Mouse (Mus musculus) cerebellum, postnatal 25 days (tissue): Measurements from ENCODE around the gene Rnf187.

ENCODE experiments used
- DNase-seq, 2 experiments: peaks; one replicate each; pipeline ENCODE4 v3.0.0; 2021; ENCODE audit warnings: mixed read lengths in 2 of 2

Gene Rnf187

GRCm38 (mm10) chr11:58938322-58939087 is at the start of gene Rnf187:
Gene Rnf187, minus strand, starts transcription at chr11:58938916.
- DNase-seq, result peak; percentile 97

- DNase-seq, result no peak
These were observed 46.7 kb upstream of the Rnf187 start for GRCm38 (mm10) chr11:58985299-58985917.

- DNase-seq, result no peak
These were observed 45.9 kb upstream of the Rnf187 start for GRCm38 (mm10) chr11:58984657-58985056.

- no peak for DNase-seq
These were observed 45.1 kb upstream of the Rnf187 start for GRCm38 (mm10) chr11:58983691-58984341.

GRCm38 (mm10) chr11:58982471-58983097 is 43.9 kb upstream of the Rnf187 start:
- no peak for DNase-seq

- DNase-seq, result peak in 1 of 2 experiments; percentile 38
These were observed 43.1 kb upstream of the Rnf187 start for GRCm38 (mm10) chr11:58981541-58982447.

GRCm38 (mm10) chr11:58980381-58980990 is 41.8 kb upstream of the Rnf187 start:
- peak in 1 of 2 experiments; percentile 50 for DNase-seq

GRCm38 (mm10) chr11:58979661-58980060 is 40.9 kb upstream of the Rnf187 start:
- no peak for DNase-seq

- no peak for DNase-seq
These were observed 40.5 kb upstream of the Rnf187 start for GRCm38 (mm10) chr11:58979183-58979582.

GRCm38 (mm10) chr11:58978706-58979030 is 40.0 kb upstream of the Rnf187 start:
- DNase-seq, result no peak

- DNase-seq, result peak; percentile 75 to 76
These were observed 39.5 kb upstream of the Rnf187 start, which contains the start of gene Trim11 for GRCm38 (mm10) chr11:58978027-58978705. Gene Trim11, plus strand, starts transcription at chr11:58978093.

- DNase-seq, result no peak
These were observed 38.9 kb upstream of the Rnf187 start for GRCm38 (mm10) chr11:58977607-58978026.

GRCm38 (mm10) chr11:58977150-58977549 is 38.4 kb upstream of the Rnf187 start:
- DNase-seq, result peak in 1 of 2 experiments; percentile 52

GRCm38 (mm10) chr11:58974414-58974813 is 35.7 kb upstream of the Rnf187 start:
- no peak for DNase-seq

- DNase-seq, result no peak
These were observed 33.1 kb upstream of the Rnf187 start for GRCm38 (mm10) chr11:58971796-58972195.

- DNase-seq, result no peak
These were observed 32.3 kb upstream of the Rnf187 start for GRCm38 (mm10) chr11:58970831-58971530.

GRCm38 (mm10) chr11:58969659-58970058 is 30.9 kb upstream of the Rnf187 start:
- DNase-seq, result no peak

GRCm38 (mm10) chr11:58969027-58969426 is 30.3 kb upstream of the Rnf187 start:
- no peak for DNase-seq

GRCm38 (mm10) chr11:58968551-58968950 is 29.8 kb upstream of the Rnf187 start:
- DNase-seq, result no peak

GRCm38 (mm10) chr11:58967346-58967745 is 28.6 kb upstream of the Rnf187 start:
- DNase-seq, result peak in 1 of 2 experiments; percentile 44
